Mouse (Mus musculus): ENCODE results near the gene Thy1.

Thy1 gene

GRCm38 (mm10) chr9:44045158-44045883, 2.1 kb downstream of the Thy1 start:
- Histone ChIP-seq H3K27me3 (ENCODE audit: control insufficient read depth, insufficient read depth, low read length, poor library complexity, severe bottlenecking) (no peaks in the 10 kb centered on the region), H3K36me3 (ENCODE audit: control insufficient read depth, insufficient read depth, low read length, poor library complexity, severe bottlenecking) (no peaks in the 10 kb centered on the region)
- no peak for DNase-seq (ENCODE audit: low read depth, low spot score)

- no peak for DNase-seq (ENCODE audit: low read depth, low spot score)
- H3K27me3 ChIP-seq (ENCODE audit: control insufficient read depth, insufficient read depth, low read length, poor library complexity, severe bottlenecking): no peaks in the 10 kb centered on the region
- no peaks in the 10 kb centered on the region for H3K36me3 ChIP-seq (ENCODE audit: control insufficient read depth, insufficient read depth, low read length, poor library complexity, severe bottlenecking)
Observed at GRCm38 (mm10) chr9:44045884-44046272, 2.7 kb downstream of the Thy1 start.

GRCm38 (mm10) chr9:44046426-44046825, 3.2 kb downstream of the Thy1 start:
- no peak for DNase-seq (ENCODE audit: low read depth, low spot score)
- no peaks in the 10 kb centered on the region for H3K27me3 ChIP-seq (ENCODE audit: control insufficient read depth, insufficient read depth, low read length, poor library complexity, severe bottlenecking)

DNA sequence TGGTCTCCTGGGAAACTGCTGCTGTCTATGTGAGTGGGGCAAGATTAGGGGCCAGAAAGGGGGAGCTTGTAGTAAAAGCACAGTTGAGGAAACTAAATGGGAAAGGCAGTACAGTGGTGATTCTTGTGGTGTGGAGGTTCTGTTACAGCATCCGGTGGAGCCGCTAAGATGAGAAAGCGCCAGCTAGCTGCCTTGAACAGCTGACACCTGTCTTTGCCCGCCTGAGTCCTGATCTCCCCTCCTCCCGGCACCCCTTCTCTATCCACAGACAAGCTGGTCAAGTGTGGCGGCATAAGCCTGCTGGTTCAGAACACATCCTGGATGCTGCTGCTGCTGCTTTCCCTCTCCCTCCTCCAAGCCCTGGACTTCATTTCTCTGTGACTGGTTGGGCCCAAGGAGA, 3.9 kb downstream of the Thy1 start:
- Histone ChIP-seq H3K27me3 (ENCODE audit: control insufficient read depth, insufficient read depth, low read length, poor library complexity, severe bottlenecking) (no peaks in the 10 kb centered on the region), H3K36me3 (ENCODE audit: control insufficient read depth, insufficient read depth, low read length, poor library complexity, severe bottlenecking) (no peaks in the 10 kb centered on the region)
- no peak for DNase-seq (ENCODE audit: low read depth, low spot score)

More at GRCm38 (mm10) chr9:44046426-44046825, 3.2 kb downstream of the Thy1 start:
- H3K36me3 ChIP-seq (ENCODE audit: control insufficient read depth, insufficient read depth, low read length, poor library complexity, severe bottlenecking): no peaks in the 10 kb centered on the region

GRCm38 (mm10) chr9:44047571-44048490, 4.6 kb downstream of the Thy1 start:
- DNase-seq (ENCODE audit: low read depth, low spot score): no peak
- no peaks in the 10 kb centered on the region for H3K27me3 ChIP-seq (ENCODE audit: control insufficient read depth, insufficient read depth, low read length, poor library complexity, severe bottlenecking)
- no peaks in the 10 kb centered on the region for H3K36me3 ChIP-seq (ENCODE audit: control insufficient read depth, insufficient read depth, low read length, poor library complexity, severe bottlenecking)

- Histone ChIP-seq H3K36me3 (ENCODE audit: control insufficient read depth, insufficient read depth, low read length, poor library complexity, severe bottlenecking) (no peaks in the 10 kb centered on the region), H3K27me3 (ENCODE audit: control insufficient read depth, insufficient read depth, low read length, poor library complexity, severe bottlenecking) (no peaks in the 10 kb centered on the region)
- DNase-seq (ENCODE audit: low read depth, low spot score): no peak
Observed at GRCm38 (mm10) chr9:44048541-44049380, 5.6 kb downstream of the Thy1 start.

DNA sequence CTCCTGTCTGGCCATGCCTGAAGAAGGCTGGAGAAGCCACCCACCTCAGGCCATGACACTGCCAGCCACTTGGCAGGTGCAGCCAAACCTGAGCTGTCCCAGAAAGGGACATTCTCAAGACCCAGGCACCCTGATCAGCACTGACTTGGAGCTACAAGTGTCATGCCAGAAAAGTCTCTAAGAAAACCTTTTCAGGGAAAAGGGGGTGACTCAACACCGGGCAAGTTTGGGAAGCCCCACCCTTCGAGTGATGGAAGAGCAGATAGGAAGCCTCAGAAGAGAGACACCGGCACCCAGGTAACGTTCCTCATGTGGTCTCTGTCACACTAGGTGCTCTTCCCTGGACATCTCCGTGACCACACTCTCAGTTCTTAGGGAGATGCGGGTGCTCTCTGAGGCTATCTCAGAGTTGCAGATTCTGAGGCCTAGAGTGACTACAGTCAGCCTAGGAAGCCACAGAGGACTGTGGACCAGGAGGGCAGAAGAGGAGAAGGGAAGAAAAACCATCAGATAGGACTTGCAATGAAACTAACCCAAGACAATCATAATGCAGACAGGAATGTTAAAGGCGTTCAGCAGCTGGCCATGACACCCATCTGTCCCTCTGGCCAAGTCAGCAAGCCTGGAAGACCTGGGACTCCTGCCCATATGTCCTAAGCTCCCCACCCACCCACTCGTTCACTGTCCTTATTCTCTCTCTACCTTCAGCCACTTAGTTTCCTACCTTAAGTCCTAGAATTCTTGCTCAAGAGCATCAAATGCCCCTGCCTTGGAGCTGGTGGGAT, 6.4 kb downstream of the Thy1 start:
- no peak for DNase-seq (ENCODE audit: low read depth, low spot score)
- Histone ChIP-seq H3K36me3 (ENCODE audit: control insufficient read depth, insufficient read depth, low read length, poor library complexity, severe bottlenecking) (no peaks in the 10 kb centered on the region), H3K27me3 (ENCODE audit: control insufficient read depth, insufficient read depth, low read length, poor library complexity, severe bottlenecking) (no peaks in the 10 kb centered on the region)

DNA sequence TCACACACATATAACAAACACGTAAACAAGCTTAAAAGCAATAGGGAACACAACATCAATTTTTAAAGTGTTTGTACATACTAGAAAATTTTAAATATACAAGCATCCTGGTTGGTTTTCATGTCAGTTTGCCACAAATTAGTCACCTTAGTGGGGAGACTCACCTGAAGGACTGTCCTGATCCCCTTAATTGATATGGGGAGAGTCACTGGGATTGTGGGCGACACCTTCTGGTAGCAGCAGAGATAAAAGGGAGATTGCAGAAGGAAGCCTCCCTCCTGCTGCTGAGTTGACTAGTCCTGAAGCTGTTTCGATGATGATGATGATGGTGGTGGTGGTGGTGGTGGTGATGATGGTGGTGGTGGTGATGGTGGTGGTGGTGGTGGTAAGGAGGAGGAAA, 9.7 kb downstream of the Thy1 start:
- Histone ChIP-seq H3K27me3 (ENCODE audit: control insufficient read depth, insufficient read depth, low read length, poor library complexity, severe bottlenecking) (no peaks in the 10 kb centered on the region), H3K36me3 (ENCODE audit: control insufficient read depth, insufficient read depth, low read length, poor library complexity, severe bottlenecking) (no peaks in the 10 kb centered on the region)
- DNase-seq (ENCODE audit: low read depth, low spot score): no peak

GRCm38 (mm10) chr9:44053936-44054335, 10.8 kb downstream of the Thy1 start:
- no peak for DNase-seq (ENCODE audit: low read depth, low spot score)
- Histone ChIP-seq H3K36me3 (ENCODE audit: control insufficient read depth, insufficient read depth, low read length, poor library complexity, severe bottlenecking) (no peaks in the 10 kb centered on the region), H3K27me3 (ENCODE audit: control insufficient read depth, insufficient read depth, low read length, poor library complexity, severe bottlenecking) (no peaks in the 10 kb centered on the region)

GRCm38 (mm10) chr9:44058606-44059005, 15.4 kb downstream of the Thy1 start:
- DNase-seq (ENCODE audit: low read depth, low spot score): no peak

GRCm38 (mm10) chr9:44065177-44065576, 22.0 kb downstream of the Thy1 start:
- Histone ChIP-seq H3K36me3 (ENCODE audit: control insufficient read depth, insufficient read depth, low read length, poor library complexity, severe bottlenecking) (no peaks in the 10 kb centered on the region), H3K27me3 (ENCODE audit: control insufficient read depth, insufficient read depth, low read length, poor library complexity, severe bottlenecking) (no peaks in the 10 kb centered on the region)
- no peak for DNase-seq (ENCODE audit: low read depth, low spot score)

More at GRCm38 (mm10) chr9:44058606-44059005, 15.4 kb downstream of the Thy1 start:
- Histone ChIP-seq H3K36me3 (ENCODE audit: control insufficient read depth, insufficient read depth, low read length, poor library complexity, severe bottlenecking) (no peaks in the 10 kb centered on the region), H3K27me3 (ENCODE audit: control insufficient read depth, insufficient read depth, low read length, poor library complexity, severe bottlenecking) (no peaks in the 10 kb centered on the region)

DNA sequence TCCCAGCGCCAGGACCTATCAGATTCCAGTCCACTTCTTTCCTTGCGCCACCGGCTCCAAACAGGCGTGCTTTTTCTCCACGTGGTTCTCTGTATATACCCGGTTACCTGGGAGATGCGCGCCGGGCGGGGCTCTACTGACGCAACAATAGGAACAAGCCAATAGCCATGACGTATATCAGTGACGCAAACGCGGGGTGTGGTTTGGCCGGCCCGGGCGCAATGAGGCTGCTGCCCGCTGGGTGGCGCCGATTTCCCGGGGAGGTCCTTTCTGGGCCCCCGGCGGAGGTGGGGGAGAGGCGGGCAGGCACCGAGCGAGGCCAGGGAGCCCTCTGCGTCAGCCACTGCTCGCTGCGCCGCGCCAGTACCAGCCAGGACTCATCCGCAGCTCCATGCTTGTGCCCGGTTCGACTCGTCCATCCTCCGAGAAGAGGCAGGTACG, 23.6 kb downstream of the Thy1 start, which contains the start of gene Usp2:
Usp2 (plus strand) TSS at position 237 of the 441 bp plus-strand sequence.
- Histone ChIP-seq H3K27me3 (ENCODE audit: control insufficient read depth, insufficient read depth, low read length, poor library complexity, severe bottlenecking) (no peaks in the 10 kb centered on the region), H3K36me3 (ENCODE audit: control insufficient read depth, insufficient read depth, low read length, poor library complexity, severe bottlenecking) (no peaks in the 10 kb centered on the region)
- DNase-seq (ENCODE audit: low read depth, low spot score): peak; percentile 97

GRCm38 (mm10) chr9:44067241-44067959, 24.2 kb downstream of the Thy1 start:
- no peak for DNase-seq (ENCODE audit: low read depth, low spot score)
- Histone ChIP-seq H3K36me3 (ENCODE audit: control insufficient read depth, insufficient read depth, low read length, poor library complexity, severe bottlenecking) (no peaks in the 10 kb centered on the region), H3K27me3 (ENCODE audit: control insufficient read depth, insufficient read depth, low read length, poor library complexity, severe bottlenecking) (no peaks in the 10 kb centered on the region)
